Mouse (Mus musculus) ES-CJ7 (cell line): ENCODE measurements around the gene Myh7.
A peak's percentile ranks its signal among the peaks of the same experiment; 100 is the strongest.
"Not testable (repeated sequence)": the region's sequence is repeated elsewhere in the genome, so short reads cannot be mapped to it uniquely, and the experiment has no call there.

Experiments
- DNase-seq: peaks from one replicate; pipeline ENCODE4 v3.0.0; 2011; ENCODE audit warnings: low read depth, low spot score

Gene Myh7

DNA sequence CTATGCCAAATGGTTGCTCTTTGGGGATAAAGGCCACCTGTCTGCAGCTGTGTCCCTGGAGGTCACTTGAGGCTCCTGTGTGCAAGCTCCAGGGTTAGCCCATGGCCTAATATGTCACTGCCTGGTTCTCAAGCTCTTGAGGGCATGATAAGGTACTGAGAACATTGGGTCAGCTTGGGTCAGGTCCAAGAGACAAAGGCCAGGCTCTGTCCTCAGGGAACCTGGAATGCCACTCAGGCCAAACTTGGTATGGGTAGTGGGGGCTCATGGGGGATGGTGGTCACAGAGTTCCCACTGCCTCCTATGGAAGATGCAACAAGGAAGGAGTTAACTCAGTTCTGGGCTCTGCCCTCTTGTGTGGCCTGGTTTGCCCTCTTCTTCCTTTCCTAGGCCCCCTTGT, 26.1 kb downstream of the Myh7 start:
- no peak for DNase-seq

DNA sequence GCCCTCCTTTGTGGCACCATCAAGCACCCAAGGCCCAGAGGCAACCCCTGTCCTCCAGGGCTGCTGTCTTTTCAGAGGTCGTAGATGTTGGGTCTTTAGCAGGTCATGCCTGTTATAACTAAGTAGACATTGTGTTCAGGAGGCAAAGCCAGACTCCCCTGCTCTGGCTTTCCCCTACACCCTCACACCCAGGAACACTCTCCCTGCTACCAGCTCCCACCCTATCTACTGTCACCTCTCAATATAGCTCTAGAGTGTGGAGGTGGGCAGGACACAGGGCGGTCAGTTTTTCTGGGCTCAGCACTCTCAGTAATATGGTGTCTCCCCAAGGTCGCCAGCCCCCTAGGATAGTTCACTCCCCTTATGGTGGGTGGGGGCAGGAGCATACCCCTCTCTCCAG, 26.6 kb downstream of the Myh7 start:
- no peak for DNase-seq

DNA sequence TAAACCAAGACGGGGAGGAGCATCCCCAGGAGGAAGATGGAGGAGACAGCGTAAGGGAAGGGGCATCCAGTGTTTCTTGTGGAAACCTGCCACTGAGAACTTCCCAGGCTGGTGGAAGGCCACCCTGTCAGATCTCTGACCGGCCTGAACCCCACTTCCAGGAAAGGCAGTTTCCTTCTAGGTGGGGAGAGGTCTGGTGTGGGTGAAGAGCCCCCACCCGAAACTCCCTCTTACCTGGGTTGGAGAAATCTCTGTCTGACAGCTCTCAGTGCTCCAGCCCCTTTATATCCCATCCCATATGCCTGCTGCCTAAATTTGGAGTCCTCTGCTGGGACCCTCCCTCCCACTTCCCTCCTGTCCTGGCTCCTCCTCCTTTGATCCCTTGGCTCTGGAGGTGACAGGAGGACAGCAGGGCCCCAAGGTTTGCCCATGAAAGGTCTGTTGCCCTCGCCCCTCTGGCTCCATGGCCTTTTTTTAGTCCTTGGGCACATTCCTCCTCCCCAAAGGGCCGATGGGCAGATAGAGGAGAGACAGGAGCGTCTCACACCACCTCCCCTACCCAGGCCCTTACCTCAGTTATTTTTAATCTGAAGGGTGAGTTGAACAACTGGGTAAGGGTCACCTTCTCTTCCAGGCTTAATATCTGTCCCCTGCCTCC, 28.0 kb downstream of the Myh7 start, which contains the start of gene Myh6:
TSS of gene Myh6 (minus strand) at position 608 of the 658 bp plus-strand sequence.
- no peak for DNase-seq

GRCm38 (mm10) chr14:54965631-54966030, 28.8 kb downstream of the Myh7 start:
- DNase-seq, result no peak

GRCm38 (mm10) chr14:54965044-54965443, 29.4 kb downstream of the Myh7 start:
- DNase-seq, result no peak

GRCm38 (mm10) chr14:54963727-54964126, 30.7 kb downstream of the Myh7 start:
- DNase-seq, result no peak

GRCm38 (mm10) chr14:54962714-54963113, 31.7 kb downstream of the Myh7 start:
- DNase-seq, result no peak

- no peak for DNase-seq
Observed at GRCm38 (mm10) chr14:54961487-54961886, 32.9 kb downstream of the Myh7 start.

DNA sequence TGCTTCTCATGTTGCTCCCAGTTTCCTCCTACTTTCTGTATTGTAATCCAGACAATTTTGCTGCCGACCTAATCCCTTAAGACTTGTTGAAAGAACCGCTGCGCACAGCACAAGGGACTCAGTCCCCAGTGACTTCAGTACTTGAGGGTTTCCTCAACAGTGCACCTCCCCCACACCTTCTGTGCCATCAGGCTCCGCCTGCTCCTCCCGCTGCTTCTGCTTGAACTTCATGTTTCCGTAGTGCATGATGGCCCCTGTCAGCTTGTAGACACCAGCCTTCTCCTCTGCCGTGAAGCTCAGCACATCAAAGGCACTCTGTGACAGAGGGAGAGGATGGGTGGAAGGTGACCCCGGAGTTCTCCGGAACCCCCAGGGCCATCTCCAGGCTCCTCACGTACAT, 33.7 kb downstream of the Myh7 start:
- no peak for DNase-seq

DNA sequence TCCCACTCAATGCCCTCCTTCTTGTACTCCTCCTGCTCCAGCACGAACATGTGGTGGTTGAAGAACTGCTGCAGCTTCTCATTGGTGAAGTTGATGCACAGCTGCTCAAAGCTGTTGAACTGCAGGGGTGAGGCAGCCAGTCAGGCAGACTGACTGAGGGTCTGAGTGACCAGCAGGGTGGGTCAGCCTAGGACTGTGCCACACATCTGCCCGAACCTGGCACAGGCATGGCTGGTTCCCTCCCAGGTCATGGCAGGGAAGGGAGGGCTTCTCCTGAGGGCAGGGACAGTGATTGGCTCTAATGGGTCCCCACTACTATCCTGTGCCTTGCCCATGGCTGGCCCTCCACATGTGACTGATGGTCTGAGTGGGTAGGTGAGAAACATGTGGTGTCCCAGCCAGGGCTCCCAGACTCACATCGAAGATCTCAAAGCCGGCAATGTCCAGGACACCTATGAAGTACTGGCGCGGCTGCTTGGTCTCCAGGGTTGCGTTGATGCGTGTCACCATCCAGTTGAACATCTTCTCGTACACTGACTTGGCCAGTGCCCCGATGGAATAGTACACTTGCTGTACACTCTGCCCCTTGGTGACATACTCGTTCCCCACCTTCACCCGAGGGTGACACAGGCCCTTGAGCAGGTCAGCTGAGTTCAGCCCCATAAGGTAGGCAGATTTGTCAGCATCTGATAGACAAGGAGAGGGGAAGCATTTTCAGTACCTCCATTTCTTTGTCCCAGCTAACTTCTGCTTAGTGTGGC, 34.4 kb downstream of the Myh7 start:
- DNase-seq, result not testable (repeated sequence)

- DNase-seq, result no peak
Observed at GRCm38 (mm10) chr14:54959197-54959596, 35.2 kb downstream of the Myh7 start.

DNA sequence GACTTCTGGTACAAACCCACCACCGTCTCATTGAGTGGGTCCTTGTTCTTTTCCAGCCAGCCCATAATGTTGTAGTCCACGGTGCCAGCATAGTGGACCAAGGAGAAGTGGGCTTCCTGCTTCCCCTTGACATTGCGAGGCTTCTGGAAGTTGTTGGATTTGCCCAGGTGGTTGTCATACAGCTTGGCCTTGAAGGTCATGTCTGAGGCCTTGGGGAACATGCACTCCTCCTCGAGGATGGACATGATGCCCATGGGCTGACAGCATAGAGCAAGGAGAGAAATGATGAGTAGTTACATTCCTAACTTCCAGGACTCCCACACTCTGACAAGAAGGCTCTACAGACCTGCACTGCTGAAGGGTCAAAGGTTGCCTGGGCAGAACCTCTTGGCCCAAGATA, 35.9 kb downstream of the Myh7 start:
- DNase-seq, result no peak

DNA sequence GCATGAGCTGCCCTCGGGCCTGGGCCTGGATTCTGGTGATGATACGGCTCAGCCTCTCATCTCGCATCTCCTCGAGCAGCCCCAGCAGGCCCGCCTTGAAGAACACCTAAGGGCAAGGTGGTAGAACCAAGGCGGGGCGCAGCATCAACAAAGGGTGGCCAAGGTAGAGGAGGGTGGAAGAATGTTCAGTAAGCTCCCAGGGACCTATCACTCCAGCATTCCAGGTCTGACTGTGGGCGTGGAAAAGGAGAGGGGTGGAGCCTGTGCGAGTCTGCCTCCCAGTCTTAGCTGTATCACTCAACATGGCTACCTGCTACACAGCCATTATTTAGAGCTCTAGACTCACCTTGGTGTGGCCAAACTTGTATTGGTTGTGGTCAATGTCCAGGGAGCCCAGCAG, 37.9 kb downstream of the Myh7 start:
- peak; percentile 58 for DNase-seq

DNA sequence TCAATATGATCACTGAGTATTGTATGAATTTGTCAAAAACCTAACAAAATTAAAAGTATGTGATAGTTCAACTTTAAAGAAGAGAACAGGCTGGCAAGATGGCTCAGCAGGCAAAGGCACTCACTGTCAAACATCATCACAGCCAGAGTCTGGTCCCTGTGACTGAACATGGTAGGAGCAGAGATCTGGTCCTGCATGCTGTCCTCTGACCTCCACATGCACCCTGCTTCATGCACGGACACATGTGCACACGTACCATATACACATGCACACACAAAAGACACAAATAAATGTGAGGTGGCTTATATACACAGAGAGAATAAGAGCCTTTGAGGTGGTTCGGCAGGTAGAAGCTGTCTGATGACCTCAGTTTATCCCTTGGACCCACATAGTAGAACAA, 38.9 kb downstream of the Myh7 start:
- no peak for DNase-seq

- DNase-seq, result no peak
Observed at GRCm38 (mm10) chr14:54954474-54954873, 40.0 kb downstream of the Myh7 start.

- DNase-seq, result no peak
Observed at GRCm38 (mm10) chr14:54953664-54954206, 40.7 kb downstream of the Myh7 start.

- no peak for DNase-seq
Observed at GRCm38 (mm10) chr14:54951587-54951986, 42.8 kb downstream of the Myh7 start.

DNA sequence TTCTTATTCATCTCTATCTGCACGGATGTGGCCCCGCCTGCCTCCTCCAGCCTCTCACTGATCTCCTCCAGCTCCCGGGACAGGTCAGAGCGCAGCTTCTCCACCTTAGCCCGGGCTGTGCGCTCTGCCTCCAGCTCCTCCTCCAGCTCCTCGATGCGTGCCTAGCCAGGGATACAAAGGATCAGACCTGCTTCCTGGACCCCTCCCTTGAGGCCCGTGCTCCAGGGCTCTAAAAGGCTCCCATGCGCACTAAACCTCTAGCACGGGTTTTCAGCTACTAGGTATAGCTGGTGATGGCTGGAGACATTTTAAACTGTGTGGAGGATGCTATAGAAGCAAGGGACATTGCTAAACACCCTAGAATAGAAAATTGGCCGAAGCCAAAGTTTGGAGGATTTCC, 43.9 kb downstream of the Myh7 start:
- peak; percentile 18 for DNase-seq

DNA sequence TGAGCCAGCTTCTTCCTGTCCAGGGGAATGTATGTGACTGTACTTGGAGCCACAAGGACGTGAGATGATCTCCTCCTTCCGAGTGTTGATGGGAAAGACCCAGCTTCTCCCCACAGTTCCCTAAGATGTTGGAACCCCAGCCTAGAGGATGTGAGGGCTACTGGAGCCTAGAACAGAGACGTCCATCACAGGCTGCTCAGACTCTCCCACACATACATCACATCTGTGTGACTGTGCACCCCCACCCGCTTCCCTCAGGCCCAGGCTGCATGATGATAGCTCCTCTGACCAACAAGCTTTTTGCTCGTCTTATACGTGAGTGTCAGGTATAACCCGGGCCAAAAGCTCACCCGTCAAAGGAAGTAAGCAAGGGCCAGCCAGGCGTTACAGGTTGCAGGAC, 45.6 kb downstream of the Myh7 start:
- DNase-seq, result no peak

DNA sequence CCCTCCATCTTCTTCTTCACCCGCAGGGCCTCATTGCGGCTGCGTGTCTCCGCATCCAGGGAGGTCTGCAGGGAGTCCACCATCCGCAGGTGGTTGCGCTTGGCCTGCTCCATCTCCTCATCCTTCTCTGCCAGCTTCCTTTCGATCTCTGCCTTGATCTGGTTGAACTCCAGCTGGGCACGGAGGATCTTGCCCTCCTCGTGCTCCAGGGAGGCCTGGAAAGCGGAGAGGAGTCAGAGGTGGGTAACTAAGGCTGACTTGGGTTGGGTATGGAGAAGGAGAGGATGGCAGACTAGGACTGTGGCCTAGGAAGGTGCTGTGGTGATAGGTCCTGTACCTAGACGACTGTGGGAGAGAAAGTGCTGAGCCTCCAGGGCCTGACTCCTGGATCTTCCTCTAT, 47.4 kb downstream of the Myh7 start:
- DNase-seq, result not testable (repeated sequence)

GRCm38 (mm10) chr14:54945975-54946704, 48.3 kb downstream of the Myh7 start:
- no peak for DNase-seq

DNA sequence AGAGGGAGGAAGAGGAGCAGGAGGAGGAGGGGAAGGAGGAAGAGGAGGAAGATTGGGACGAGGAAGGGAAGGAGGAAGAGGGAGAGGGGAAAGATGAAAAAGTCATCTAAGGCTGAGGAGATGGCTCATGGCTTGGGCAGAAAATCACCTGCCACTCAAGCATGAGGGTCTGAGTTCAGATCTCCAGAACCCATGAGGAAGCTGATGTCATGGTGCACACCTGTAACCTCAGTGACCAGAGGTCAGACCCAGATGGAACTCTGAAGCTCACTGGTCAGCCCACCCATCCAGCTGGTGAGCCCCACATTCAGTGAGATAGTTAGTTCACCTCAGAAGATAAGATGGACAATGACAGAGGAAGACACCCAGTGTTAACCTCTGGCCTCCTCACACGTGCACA, 49.5 kb downstream of the Myh7 start:
- DNase-seq, result no peak
